Mouse (Mus musculus): ENCODE measurements around the gene Lmna. TPM values are rescaled to one million over a fixed set of nuclear protein-coding genes. Genes with fewer than 3 reads are reported as not detected.

Lmna gene
- 62.2 and 64.1 TPM in 2 replicates for polyA plus RNA-seq (2012; rRNA removed)

DNA sequence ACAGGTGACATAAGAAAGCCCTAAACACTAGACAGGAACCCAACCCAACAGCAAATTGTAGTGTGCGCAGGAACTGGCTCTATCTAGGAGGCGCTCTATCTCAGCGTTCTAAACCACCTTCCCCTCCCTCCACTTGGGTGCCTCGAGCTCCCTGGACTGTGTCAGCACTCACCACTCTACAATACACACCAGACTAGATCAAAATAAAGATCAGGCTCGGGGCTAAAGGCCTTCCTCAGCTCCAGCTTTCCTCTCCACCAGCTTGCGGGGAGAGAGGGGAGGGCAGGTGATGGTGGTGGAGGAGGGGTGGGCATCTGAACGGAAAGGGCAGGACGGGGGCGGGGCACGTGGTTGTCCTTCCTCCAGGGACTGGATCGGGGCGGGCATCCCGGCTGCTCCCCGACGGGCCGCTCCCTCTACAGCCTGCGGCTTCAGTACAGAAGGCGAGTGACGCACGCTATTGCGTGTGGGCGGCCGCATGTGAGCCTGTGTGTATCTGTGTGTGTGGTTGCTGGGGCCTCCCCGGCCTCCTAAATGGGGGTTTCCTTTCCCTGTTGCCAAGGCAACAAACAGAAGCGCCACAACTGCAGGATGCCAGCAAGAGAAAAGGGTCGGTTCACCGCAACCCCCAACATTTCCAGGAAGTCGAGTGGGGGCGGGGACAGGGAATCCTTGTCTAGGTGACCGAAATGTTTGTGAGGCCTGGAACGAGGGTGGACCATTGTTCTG, at the start of gene Lmna:
Lmna (minus strand) TSS at position 265 of the 729 bp plus-strand sequence.

DNA sequence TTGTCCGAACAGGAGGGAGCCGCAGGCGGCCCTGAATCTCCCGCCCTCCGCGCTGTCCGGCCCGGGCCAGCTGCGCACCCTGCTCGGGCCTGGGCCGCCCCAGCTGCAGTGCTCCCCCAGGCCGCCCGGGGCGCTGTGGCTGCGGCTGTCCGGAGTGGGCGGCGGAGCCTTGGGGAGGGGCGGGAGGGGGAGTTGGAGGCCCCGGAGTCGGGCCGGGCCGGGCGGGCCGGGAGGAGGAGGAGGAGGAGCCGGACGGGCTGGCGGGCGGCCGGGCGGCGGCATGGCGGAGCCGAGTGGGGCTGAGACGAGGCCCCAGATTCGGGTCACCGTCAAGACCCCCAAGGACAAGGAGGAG, 43.7 kb upstream of the Lmna start, which contains the start of gene Ubqln4:
Ubqln4 (plus strand) TSS at position 234 of the 355 bp plus-strand sequence.

DNA sequence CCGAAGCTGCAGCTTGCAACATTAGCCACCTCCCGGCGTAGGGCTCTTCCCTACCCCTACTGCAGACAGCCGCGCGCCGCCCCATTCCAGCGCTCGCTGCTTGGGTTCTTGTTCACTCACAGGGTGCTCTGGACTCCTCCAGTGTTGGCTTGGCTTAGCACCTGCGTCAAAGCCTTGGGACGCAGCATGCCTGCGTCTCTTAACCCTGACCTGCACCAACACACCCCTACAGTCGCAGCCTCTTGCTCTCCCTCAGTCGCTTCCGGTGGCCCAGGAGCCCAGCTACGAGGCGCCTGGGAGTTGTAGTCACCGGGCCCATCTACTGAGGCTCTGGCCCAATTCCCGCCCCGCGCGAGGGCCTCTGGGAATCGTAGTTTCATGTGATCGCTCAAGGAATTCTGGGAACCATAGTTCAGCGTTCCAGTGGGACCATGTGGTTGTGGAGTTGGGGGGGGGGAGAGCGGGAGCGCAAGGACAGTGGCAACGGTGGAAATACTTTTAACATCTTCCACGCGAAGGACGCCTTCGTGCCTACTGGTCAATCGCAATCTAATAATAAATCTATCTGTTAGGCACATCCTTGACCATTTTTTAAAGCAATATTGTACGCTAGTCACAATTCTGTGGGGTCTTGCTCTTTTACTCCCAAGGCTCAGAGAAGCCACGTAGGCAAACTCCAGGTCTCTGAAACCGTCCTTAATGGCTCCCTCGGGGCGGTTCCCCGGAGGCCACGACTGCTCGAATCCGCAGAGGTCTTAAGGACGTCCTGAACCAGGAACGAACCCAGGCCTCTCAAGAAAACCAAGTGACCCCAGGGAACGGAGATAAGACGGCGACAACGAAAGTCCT, 43.1 kb upstream of the Lmna start, which contains the start of gene Lamtor2:
Lamtor2 (minus strand) TSS at position 399 of the 849 bp plus-strand sequence.

DNA sequence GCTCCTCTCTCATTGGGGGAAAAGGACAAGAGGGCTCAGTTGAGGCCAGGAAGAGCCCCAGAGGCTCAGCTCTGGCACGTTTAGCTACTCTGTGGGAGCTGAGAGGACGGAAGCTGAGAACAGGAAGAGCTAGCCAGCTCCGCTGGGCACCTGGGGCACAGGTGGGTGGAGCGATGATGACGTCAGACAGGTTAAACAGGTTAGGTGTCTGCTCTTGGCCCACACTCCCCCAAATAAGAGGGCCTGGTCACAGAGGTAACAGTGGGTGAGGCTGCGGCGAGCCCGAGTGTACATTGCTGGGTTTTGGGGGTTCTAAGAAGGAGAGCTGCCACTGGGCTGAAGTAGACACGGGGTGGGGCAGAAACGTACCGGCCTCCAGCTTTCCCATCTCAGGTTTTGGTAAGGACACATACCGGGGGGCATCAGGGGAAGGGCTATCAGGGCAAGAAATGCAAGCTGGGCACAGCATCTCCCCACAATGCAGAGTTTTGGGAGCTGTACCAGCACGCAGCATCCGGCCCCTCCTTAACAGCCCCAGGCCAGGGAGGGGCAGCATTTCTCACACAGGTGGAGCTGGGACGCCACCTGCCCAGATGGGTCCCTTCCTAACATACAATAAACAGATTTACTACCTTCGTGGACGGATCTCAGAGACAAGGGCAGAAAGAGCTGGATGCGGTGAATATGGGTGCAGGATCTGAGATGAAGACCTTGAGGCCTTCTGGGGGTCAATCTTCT, 38.6 kb upstream of the Lmna start, which contains the start of gene Rab25:
Rab25 (minus strand) TSS at position 121 of the 738 bp plus-strand sequence.

DNA sequence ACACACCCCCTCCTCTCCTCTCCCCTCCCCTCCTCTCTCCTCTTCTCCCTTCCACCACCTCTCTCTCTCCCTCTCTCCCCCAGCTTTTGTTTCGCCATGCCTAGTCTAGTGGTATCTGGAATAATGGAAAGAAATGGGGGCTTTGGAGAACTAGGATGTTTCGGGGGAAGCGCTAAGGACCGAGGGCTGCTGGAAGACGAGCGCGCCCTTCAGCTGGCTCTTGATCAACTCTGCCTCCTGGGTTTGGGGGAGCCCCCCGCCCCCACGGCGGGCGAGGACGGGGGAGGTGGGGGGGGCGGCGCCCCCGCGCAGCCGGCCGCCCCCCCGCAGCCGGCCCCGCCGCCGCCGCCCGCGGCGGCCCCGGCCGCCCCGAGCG, 22.5 kb upstream of the Lmna start, which contains the start of gene Mex3a:
Mex3a (plus strand) TSS at position 97 of the 376 bp plus-strand sequence.

DNA sequence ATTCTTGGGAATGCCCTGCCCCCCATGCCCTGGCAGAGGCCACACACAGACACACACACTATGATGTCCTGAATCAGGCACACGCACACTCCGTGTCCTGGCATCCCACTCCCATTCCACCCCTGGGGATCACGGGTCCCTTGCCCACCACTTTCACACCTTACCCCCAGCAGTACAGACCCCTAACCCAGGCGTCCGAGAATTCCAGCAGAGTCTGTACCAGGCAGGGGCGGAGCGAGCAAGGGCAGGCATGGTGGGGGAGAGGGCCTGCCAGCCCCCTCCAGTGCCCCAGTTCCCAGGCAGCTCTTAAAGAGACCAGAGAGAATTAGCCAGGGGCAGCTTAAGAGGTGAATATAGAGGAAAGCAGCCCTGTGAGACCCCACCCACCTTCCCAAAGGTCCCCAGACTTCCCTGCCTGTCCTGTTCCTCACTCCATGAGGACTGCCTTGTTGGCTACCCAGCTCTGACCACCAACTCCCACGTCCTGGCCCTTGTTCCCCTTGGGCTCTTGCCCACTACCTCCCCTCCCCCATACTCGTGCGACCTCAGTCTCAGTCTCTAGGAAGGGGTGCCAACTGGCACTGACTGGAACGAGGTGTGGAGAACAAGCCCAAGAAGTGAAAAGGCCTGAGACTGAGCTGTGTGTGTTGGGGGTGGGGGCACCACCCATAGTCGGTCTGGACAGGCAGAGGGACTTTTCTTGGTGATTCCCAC, 48.6 kb downstream of the Lmna start, which contains the start of gene Sema4a:
Sema4a (minus strand) TSS at position 200 of the 714 bp plus-strand sequence.

Other genes with a start within 250 kb of the Lmna start
- 0.05 TPM in 1 of 2 replicates, not detected in the other for gene Gm38392, start 222.7 kb downstream of the Lmna start, polyA plus RNA-seq (2012; rRNA removed)
- gene Tsacc, start 213.0 kb downstream of the Lmna start, polyA plus RNA-seq (2012; rRNA removed) = 2.3 TPM in 2 replicates
- gene Cct3, start 212.8 kb downstream of the Lmna start, polyA plus RNA-seq (2012; rRNA removed) = 184 and 203 TPM in 2 replicates
- gene Glmp, start 184.9 kb downstream of the Lmna start, polyA plus RNA-seq (2012; rRNA removed) = 25.8 and 30.1 TPM in 2 replicates
- gene Tmem79, start 173.8 kb downstream of the Lmna start, polyA plus RNA-seq (2012; rRNA removed) = 0.53 and 0.83 TPM in 2 replicates
- gene Smg5, start 173.7 kb downstream of the Lmna start, polyA plus RNA-seq (2012; rRNA removed) = 31.8 and 36.4 TPM in 2 replicates
- gene Paqr6, start 145.4 kb downstream of the Lmna start, polyA plus RNA-seq (2012; rRNA removed) = 6.3 and 7.4 TPM in 2 replicates
- 0.31 and 0.45 TPM in 2 replicates for gene Bglap3, start 137.2 kb downstream of the Lmna start, polyA plus RNA-seq (2012; rRNA removed)
- not detected in 2 replicates for gene Bglap2, start 131.3 kb downstream of the Lmna start, polyA plus RNA-seq (2012; rRNA removed)
- not detected in 2 replicates for gene Bglap, start 125.5 kb downstream of the Lmna start, polyA plus RNA-seq (2012; rRNA removed)
- 57.8 and 64.4 TPM in 2 replicates for gene Pmf1, start 99.6 kb downstream of the Lmna start, polyA plus RNA-seq (2012; rRNA removed)
- gene Slc25a44, start 84.8 kb downstream of the Lmna start, polyA plus RNA-seq (2012; rRNA removed) = 7.5 and 8.9 TPM in 2 replicates
- gene Sema4a, start 48.8 kb downstream of the Lmna start, polyA plus RNA-seq (2012; rRNA removed) = 11.0 and 13.4 TPM in 2 replicates
- gene Mex3a, start 22.4 kb upstream of the Lmna start, polyA plus RNA-seq (2012; rRNA removed) = 1.2 and 1.3 TPM in 2 replicates
- 0.12 and 0.32 TPM in 2 replicates for gene Rab25, start 38.3 kb upstream of the Lmna start, polyA plus RNA-seq (2012; rRNA removed)
- gene Lamtor2, start 43.1 kb upstream of the Lmna start, polyA plus RNA-seq (2012; rRNA removed) = 70.8 and 71.2 TPM in 2 replicates
- 21.4 and 23.9 TPM in 2 replicates for gene Ubqln4, start 43.8 kb upstream of the Lmna start, polyA plus RNA-seq (2012; rRNA removed)
- 151 and 178 TPM in 2 replicates for gene Ssr2, start 65.9 kb upstream of the Lmna start, polyA plus RNA-seq (2012; rRNA removed)
- 8.0 and 11.1 TPM in 2 replicates for gene Arhgef2, start 96.0 kb upstream of the Lmna start, polyA plus RNA-seq (2012; rRNA removed)
- not detected in 2 replicates for gene Rxfp4, start 143.2 kb upstream of the Lmna start, polyA plus RNA-seq (2012; rRNA removed)
- 28.2 and 33.3 TPM in 2 replicates for gene Khdc4, start 175.8 kb upstream of the Lmna start, polyA plus RNA-seq (2012; rRNA removed)
- 20.2 and 22.1 TPM in 2 replicates for gene Rit1, start 206.9 kb upstream of the Lmna start, polyA plus RNA-seq (2012; rRNA removed)

Measured in liver, embryonic 14 days (tissue).